Mouse (Mus musculus): Measurements from ENCODE around the gene Rbm24.
A peak's percentile ranks its signal among the peaks of the same experiment; 100 is the strongest.

Rbm24 gene

DNA sequence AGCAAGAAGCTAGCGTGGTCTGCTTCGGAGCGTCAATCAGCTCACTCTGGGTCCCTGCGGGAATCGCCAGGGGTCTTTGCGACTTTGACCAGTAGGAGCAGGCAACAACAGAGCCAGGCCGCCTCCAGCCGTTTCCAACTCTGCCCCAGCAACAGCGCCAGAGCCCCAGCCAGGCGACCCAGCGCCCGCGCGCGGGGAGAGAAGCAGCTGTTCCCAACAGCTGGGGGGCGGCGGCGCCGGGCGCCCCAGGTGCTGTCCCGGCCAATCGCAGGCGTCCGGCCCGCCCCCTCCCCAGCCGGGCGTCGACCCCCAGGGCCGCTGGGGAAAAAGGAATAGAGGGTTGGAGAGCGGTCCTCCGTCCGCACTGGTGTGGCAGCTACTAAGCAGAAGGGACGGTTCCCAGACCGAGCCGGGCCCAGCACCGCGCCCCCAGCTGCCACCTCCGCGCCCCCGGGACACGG is at the start of gene Rbm24:
Gene Rbm24 (plus strand): TSS at position 294 of the 461 bp plus-strand sequence.
- peak in 1 of 2 experiments; percentile 67 for DNase-seq (ENCODE audit: low spot score in 2 of 2)

DNA sequence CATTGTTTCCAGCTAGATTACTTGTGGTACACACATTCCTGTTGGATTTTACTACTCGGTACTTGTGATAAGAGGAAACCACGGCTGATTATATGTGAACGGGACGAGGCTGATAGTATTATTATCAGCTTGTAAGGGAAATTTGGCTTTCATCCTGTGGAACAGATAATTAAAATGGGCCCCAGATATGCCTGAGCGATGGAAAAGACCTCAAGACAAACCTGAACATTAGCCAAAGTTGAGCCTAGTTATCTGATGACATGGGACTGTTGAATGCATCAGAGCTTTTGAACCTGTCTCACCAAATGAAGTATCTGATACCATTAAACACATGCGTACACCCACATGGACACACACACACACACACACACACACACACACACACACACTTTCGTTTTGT is 45.4 kb upstream of the Rbm24 start:
- no peak for DNase-seq (ENCODE audit: low spot score in 2 of 2)

GRCm38 (mm10) chr13:46375371-46375770 is 42.9 kb upstream of the Rbm24 start:
- DNase-seq (ENCODE audit: low spot score in 2 of 2) = no peak

DNA sequence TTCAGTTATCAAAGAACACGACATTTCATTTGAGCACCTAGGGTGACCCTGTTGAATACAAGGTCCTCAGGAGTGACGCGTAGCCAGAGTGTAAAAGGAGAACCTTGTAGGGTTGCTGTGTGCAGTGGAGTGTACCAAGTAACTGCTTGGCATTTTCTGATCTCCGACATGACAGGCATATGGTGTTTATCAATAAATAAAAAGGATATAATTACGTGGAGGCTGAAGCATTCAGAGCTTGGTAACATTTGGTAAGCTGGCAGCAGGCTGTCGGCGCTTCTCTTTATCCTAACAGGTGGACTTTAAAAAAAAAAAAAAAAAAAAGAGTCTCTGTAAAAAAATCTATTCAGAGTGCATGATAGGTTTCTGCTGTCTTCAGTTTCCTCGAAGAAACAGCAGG is 30.8 kb upstream of the Rbm24 start:
- DNase-seq (ENCODE audit: low spot score in 2 of 2) = peak in 1 of 2 experiments; percentile 25

DNA sequence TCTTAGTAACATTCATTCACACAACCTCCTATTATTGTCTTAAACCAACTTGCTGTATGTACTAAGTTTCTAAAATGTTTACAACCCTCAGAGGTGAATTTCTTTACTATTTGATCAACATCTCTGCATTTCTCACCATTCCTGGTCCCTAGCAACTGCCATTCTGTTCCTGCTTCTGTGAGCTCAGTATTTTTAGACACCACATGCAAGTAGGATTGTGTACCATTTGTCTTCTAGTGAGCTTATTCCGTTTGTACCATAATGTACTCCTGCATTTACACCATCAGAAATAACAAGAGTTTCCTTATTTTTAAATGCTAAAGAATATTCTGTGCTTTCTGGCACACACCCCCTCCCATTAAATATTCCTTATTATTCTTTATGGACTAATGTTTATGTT is 26.6 kb upstream of the Rbm24 start:
- DNase-seq (ENCODE audit: low spot score in 2 of 2) = no peak

DNA sequence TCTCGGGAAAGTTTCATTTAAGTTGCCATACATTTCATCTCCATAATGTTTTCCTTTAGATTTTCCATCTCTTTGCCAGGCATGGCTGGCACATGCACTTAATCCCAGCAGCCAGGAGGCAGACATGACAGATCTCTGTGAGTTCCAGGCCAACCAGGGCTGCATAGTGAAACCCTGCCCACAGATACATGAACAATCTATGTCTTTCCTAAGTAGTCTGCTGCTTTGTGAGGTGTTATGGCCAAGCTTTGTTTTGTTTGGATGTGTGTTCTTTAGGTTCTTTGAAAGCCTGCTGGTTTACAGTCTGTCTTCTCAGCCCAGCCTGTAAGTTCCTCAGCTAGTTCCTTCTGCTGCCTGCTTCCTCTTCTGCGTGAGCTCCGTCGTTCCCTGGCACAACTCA is 25.3 kb upstream of the Rbm24 start:
- peak in 1 of 2 experiments; percentile 26 for DNase-seq (ENCODE audit: low spot score in 2 of 2)

- DNase-seq (ENCODE audit: low spot score in 2 of 2) = peak in 1 of 2 experiments; percentile 37
These were observed 24.3 kb upstream of the Rbm24 start for GRCm38 (mm10) chr13:46393936-46394335.

- peak in 1 of 2 experiments; percentile 20 for DNase-seq (ENCODE audit: low spot score in 2 of 2)
These were observed 21.0 kb upstream of the Rbm24 start for GRCm38 (mm10) chr13:46397235-46397634.

DNA sequence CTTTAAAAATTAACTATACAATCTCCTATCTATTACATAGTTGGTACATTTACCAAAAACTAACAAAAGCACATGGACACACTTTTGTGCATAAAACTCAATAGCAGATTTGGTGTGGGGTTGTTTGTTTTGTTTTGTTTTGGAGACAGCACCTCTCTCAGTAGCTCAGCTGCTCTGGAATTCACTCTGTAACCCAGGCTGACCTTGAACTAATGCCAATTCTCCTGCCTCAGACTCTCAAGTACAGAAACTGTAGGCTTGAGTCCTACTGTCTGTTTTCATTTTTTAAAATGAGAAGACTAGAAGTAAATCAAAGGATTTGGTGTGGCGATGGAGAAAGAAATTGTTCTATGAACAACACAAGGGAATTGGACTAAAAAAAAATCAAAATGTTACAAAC is 11.1 kb upstream of the Rbm24 start:
- no peak for DNase-seq (ENCODE audit: low spot score in 2 of 2)

DNA sequence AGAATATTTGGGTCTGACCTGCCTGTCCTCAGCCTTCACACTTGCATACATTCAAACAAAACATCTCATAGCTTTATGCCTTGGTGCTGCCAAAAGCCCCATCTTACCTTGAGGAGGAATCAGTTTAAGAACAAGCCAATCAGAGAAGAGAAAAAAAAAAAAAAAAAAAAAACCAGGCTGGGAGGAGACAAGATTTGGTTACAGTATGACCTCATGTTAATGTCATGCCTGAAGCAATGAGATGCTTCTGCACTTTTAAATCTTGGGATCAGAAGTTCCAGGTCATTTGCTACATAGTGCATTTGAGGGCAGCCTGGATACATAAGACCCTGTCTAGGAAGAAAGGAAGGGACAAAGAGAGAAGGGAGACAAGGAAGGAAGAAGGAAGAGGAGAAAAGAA is 6.0 kb upstream of the Rbm24 start:
- DNase-seq (ENCODE audit: low spot score in 2 of 2) = no peak

DNA sequence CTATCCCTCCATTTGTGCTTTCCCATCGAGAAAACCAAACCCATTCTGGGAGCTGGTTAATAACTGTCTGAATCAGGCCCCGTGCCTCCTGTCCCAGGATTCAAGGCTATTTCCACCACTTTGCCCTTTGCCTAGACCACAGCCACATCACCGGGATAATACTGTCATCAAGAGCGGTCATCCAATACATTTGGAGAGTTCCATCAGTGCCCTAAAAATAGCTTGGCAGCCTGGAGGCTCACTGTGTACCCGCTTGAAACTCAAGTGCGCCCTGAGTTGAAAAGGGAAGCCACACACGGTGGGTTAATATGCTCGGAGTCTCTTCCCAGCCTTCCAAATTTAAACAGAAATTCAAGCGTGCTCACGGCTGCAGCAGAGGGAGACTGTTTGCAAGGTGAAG is 4.6 kb upstream of the Rbm24 start:
- DNase-seq (ENCODE audit: low spot score in 2 of 2) = no peak

DNA sequence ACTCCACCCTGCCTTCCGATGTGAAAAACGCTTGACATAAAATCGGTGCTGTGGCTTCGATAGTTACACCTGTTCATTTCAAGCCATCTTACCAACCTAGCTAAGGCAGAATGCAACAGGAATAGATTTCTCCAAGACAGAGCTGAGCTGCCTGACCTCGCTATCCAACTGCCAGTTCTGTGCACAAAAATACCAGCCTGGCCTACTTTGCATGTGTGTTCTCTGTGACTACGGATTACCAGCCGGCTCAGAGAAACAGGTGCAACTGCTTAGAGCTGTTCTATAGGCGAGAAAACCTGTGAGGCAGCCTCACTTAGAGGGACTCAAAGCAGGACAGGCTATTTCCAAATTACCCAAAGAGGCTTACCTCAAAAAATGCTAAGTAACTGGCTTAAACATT is 4.2 kb upstream of the Rbm24 start:
- no peak for DNase-seq (ENCODE audit: low spot score in 2 of 2)

DNA sequence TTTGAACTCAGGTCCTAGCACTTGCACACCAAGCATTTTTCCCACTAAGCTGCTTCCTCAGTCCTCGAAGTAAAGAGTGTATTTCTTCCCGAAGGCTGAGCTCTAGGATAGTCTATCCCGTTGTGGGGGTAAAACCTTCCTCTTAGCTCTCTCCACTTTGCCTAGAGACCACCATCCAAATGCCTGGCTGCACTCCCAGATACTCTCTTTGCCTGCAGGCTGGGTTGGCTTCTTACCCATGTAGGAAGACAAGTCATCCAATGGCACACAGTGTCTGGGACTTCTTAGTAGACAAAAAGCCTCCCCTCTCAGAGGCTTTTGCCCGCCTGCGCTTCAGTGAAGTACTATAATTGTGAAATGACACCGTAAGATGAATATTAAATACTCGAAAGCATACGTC is 2.2 kb upstream of the Rbm24 start:
- no peak for DNase-seq (ENCODE audit: low spot score in 2 of 2)

- no peak for DNase-seq (ENCODE audit: low spot score in 2 of 2)
These were observed 640 bp upstream of the Rbm24 start for GRCm38 (mm10) chr13:46417594-46417993.

GRCm38 (mm10) chr13:46418731-46419545 is 704 bp downstream of the Rbm24 start:
- DNase-seq (ENCODE audit: low spot score in 2 of 2) = peak in 1 of 2 experiments; percentile 61

DNA sequence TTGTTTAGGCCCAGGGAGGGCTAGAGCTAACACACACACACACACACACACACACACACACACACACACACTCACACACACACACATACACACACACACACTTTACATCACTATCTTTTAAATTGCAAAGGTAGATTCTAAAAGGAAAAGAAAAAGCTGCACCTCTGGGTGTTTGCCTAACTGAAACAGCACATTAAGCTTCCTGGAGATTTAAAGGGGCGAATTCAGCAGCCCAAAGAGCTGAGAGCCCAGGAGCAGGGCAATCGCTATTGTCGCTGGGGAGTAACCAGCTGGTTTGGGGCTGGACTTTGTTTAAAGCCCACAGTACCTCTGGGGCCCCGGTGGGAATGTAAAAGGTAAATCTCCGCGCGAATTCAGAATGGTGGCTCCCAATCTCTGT is 1.4 kb downstream of the Rbm24 start:
- DNase-seq (ENCODE audit: low spot score in 2 of 2) = no peak

DNA sequence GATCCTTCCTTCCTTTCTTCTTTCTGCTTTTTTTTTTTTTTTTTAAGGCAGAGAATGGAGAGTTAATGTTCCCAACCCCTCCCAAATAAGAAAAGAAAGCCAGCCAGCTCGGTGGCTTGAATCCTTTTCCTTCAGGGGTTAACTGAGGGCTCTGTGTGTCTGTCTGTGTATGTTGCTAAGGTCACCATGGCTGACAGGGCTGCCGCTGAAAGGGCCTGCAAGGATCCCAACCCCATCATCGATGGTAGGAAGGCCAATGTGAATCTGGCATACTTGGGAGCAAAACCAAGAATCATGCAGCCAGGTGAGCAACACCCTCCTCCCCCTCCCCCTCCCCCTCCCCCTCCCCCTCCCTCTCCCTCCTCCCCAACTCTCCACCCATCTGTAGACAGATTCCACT is 1.9 kb downstream of the Rbm24 start:
- no peak for DNase-seq (ENCODE audit: low spot score in 2 of 2)

GRCm38 (mm10) chr13:46423805-46424204 is 5.6 kb downstream of the Rbm24 start:
- DNase-seq (ENCODE audit: low spot score in 2 of 2) = peak in 1 of 2 experiments; percentile 18

- peak in 1 of 2 experiments; percentile 14 for DNase-seq (ENCODE audit: low spot score in 2 of 2)
These were observed 6.1 kb downstream of the Rbm24 start for GRCm38 (mm10) chr13:46424376-46424775.

- no peak for DNase-seq (ENCODE audit: low spot score in 2 of 2)
These were observed 8.5 kb downstream of the Rbm24 start for GRCm38 (mm10) chr13:46426651-46427269.

DNA sequence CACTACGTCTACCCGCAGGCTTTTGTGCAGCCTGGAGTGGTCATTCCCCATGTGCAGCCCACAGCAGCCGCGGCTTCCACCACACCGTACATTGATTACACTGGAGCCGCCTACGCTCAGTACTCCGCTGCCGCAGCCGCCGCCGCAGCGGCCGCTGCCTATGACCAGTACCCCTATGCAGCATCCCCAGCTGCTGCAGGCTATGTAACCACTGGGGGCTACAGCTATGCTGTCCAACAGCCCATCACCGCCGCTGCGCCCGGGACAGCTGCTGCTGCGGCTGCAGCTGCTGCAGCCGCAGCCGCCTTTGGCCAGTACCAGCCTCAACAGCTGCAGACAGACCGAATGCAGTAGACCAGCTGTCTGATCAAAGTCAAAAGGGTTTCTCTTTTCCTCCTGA is 10.7 kb downstream of the Rbm24 start:
- no peak for DNase-seq (ENCODE audit: low spot score in 2 of 2)

GRCm38 (mm10) chr13:46429866-46430265 is 11.6 kb downstream of the Rbm24 start:
- no peak for DNase-seq (ENCODE audit: low spot score in 2 of 2)

- DNase-seq (ENCODE audit: low spot score in 2 of 2) = no peak
These were observed 15.8 kb downstream of the Rbm24 start for GRCm38 (mm10) chr13:46433880-46434560.

Measured in spleen, postnatal 4 days (tissue).